Comparison of ENCODE assay signal across 8 mouse cellular contexts in the genomic region with DNA sequence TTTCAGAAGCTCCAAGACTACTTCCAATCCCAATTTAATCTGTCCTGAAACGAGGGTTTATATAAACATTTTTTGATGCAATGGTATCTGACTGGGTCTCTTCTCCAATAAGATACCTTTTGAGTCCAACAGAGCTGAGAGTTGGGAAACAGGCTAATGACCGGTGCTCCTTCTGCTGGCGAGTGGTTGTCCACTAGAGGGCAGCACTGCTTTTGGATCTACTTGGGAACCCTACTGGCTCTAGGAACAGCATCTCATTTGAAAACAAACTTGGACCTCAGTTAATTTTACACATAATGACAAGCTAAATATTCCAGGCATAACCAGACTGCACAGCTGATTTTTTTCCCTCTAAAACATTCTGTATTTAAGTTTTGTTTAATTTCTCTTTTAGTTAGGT.
A peak's percentile ranks its signal among the peaks of the same experiment; 100 is the strongest.
DNase-seq lines count a peak whose midpoint lies in the region; ATAC-seq lines count a peak whose summit lies in the region.
"Had no signal": no experiment of that assay in that cellular context is flagged by ENCODE, and none has a peak within 500 bp of the region (broad histone marks: within the 10 kb centered on the region; RNA-seq: fewer than 3 reads in every experiment).

No protein-coding gene starts in this region.

- no peak overlapping the region for H3K27ac ChIP-seq in forebrain, embryonic 12.5 days

- DNase-seq in NIH3T3 (ENCODE audit: low read depth) = peak; percentile 90
- peak; percentile 56 for DNase-seq in c-Kit-positive CD71-positive TER-119-negative erythroid progenitor cells, embryonic 14.5 days (ENCODE audit: low read depth)
- peak; percentile 16 for DNase-seq in heart, postnatal 25 days (ENCODE audit: low spot score)
- peak; percentile 70 to 92 for DNase-seq in layer of hippocampus, adult 18-20 months (ENCODE audit: low spot score in 2 of 2)
- DNase-seq in lung, postnatal 36 days = peak; percentile 92
- DNase-seq in right cerebral cortex, postnatal 14 days = peak; percentile 81

- no peak overlapping the region for H3K4me3 ChIP-seq in forebrain, embryonic 12.5 days (replicated peaks)
- H3K4me3 ChIP-seq: megakaryocyte, embryonic 14.5 days had no signal

- H3K27me3 ChIP-seq in forebrain, embryonic 12.5 days = peaks cover 37% of the 10 kb centered on the region
- H3K27me3 ChIP-seq: megakaryocyte, embryonic 14.5 days had no signal

- peaks cover 32% of the 10 kb centered on the region for H3K4me1 ChIP-seq in forebrain, embryonic 12.5 days

- ATAC-seq in forebrain, embryonic 12.5 days (ENCODE audit: low FRiP score) = peak; percentile 60; the same call in 1 of the 2 replicates

- no peak overlapping the region for H3K9ac ChIP-seq in forebrain, embryonic 12.5 days

- WGBS in forebrain, embryonic 12.5 days = 4% methylated on average over 3 of the region's 3 CpGs

- H3K9me3 ChIP-seq in forebrain, embryonic 12.5 days = no peaks in the 10 kb centered on the region
- H3K9me3 ChIP-seq: megakaryocyte, embryonic 14.5 days had no signal

- intact Hi-C loops in heart, postnatal 25 days (cut with DNase I) = loop anchor here (5.0 to 10.0 kb wide), 3 partner anchors 175 to 382 kb away; no protein-coding TSS in a partner anchor

- H3K36me3 ChIP-seq in forebrain, embryonic 12.5 days (replicated peaks) = no peaks in the 10 kb centered on the region

- H3K4me2 ChIP-seq in forebrain, embryonic 12.5 days = no peak overlapping the region

Comparison
In these comparisons a context has a peak if more than half of its experiments do, and no peak if none do; other contexts are left out.
1. DNase-seq: peak in every context shown above with its lines; median percentile 92 in lung, postnatal 36 days; 90 in NIH3T3; 81 in layer of hippocampus, adult 18-20 months; 81 in right cerebral cortex, postnatal 14 days; 56 in c-Kit-positive CD71-positive TER-119-negative erythroid progenitor cells, embryonic 14.5 days; 16 in heart, postnatal 25 days.